Mouse (Mus musculus): Measurements from ENCODE around the gene Errfi1.
"Not testable (repeated sequence)": the region's sequence is repeated elsewhere in the genome, so short reads cannot be mapped to it uniquely, and the experiment has no call there.

The Errfi1 gene

DNA sequence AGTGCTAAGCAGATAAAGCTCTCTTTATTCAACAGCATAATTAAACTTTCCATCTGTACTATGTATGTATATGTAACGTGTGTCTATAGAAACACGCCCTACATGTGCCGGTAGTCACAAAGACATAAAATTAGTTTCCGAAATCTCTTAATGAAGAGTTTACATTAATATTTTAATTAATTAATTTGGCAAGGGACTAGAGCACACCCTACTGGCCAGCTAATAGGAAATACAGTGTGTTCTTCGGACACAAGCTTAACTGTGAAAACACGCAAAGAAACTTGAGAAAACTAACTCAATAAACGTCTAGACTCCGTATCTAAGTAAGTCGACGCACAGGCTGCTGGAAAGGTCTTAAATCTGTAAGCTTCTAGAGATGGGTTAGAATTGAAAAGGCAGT lies 3.8 kb upstream of the Errfi1 start:
- no peak for DNase-seq (ENCODE audit: low spot score in 2 of 2)

DNA sequence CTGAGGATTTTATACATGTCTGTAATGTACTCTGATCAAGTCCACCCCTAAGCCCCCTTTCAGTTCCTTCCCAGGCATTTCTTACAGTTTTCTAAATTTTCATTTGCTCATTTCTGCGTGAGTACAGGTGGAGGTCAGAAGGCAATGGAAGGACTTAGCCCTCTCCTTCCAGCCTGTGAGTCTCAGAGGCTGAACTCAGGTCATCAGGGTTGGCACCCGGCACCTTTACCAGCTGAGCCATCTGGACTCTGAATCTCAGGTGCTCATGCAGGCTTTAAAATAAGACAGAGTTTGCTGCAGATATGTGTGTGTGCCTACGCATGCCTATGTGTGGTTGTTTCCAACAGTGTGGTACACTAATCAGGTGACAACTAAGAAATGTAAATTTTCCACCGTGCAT lies 2.8 kb upstream of the Errfi1 start:
- no peak for DNase-seq (ENCODE audit: low spot score in 2 of 2)

DNA sequence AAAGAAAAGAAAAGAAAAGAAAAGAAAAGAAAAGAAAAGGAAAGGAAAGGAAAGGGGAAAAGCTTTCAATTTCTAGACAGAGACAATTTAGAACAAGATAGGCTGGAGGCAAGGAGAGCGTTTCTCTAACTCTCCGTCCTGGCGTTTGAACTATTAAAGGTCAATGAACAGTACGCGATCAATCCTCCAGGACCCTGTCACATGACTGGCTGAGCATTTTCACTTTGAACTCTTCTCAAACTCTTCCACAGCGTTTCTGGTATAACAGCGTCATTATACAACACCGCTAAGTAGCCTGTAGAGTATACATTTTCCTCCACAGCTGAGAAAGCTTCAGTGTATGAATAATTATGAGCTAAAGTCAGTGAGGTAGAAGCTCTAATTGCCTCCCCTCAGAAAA lies 1.7 kb upstream of the Errfi1 start:
- DNase-seq (ENCODE audit: low spot score in 2 of 2), result no peak

DNA sequence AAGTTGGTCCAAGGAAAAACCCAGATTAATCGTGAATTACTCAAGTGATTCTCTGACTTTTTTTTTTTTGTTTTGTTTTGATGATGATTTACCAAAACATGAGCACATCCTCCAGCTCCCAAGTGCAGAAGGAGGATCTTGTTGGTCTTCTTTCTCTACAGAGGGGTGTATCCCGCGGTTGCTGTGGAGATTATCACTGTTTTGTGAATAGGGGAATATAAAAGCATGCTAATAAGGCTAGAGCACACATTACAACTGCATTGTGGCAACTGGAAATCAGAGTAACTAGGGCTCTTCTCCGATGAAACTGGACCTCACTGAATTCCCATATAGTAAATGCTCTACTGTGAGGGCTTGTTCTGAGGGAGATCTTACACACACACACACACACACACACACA lies 1.2 kb upstream of the Errfi1 start:
- no peak for DNase-seq (ENCODE audit: low spot score in 2 of 2)

DNA sequence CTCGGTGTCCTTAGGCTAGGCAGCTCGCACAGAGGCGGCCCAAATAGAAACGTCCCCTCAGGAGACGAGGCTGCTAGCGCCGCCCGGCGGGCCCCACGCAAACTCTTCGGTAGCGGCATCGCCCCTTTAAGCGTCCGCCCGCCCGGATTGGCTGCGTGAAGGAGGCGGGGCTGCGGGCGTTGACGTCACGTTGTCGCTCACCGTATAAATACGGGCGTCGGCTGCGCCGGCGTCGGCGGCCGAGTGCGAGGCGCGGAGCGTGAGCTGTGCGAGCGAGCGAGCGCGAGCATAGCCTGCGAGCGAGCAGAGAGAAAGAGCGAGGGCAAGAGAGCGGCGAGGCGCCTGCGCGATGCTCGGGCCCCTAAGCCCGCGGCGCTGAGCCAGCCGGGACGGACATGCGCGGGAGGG lies 1.1 kb downstream of the Errfi1 start:
- peak; percentile 84 to 89 for DNase-seq (ENCODE audit: low spot score in 2 of 2)

DNA sequence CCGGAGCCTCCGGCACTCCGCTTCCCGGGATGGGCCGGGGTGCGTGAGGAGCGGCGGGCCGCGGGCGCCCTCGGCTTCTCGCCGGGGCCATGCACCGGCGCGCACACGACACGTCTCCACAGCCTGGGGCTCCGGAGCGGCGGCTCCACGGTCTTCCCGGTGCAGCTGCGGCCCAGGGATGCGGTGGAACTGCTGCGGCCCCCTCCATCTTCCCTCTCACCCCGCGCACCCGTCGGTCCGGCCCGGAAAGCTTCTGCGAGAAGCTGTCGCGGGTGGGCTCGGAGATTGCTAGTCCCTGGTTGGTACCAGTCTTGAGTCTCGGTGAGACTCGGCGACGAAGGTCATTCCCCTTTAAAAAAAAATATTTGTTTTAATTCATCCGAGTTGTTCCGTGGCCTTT lies 1.6 kb downstream of the Errfi1 start:
- no peak for DNase-seq (ENCODE audit: low spot score in 2 of 2)

DNA sequence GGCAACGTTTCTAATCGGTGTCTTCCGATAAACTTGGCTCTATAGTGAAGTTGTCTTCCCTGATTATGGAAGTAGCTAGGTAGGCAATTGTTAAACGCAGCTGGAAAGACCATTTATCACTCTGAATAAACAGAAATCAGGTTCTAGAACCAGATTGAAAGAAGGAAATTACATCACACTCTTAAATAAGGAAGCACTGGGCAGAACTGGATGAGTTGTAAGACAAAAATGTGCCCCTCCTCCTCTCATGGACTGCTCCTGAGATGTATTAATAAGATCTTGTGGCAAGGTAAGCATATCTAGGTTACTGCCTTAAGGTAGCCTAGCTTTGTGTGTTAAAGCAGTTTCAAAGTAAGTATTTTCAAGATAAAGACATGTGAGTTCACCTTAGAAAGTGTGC lies 6.8 kb downstream of the Errfi1 start:
- no peak for DNase-seq (ENCODE audit: low spot score in 2 of 2)

DNA sequence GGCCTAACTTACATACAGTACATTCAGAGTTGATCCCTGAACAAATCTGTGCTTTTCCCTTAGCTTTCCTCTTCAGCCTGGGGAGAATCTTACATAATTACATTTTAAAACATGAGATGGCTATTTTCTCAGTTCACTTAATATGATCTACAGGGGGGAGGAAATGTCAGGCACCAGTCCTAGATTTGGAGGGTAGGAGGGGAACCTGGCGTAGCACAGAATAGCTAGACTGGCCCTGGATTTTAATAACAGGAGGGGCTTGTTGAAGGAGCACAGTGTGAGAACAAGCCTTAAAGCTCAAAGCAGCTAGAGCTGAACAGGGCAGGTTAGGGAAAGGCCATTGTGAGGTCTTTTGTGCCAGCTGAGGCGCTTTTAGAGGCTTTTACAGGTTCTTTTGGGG lies 7.4 kb downstream of the Errfi1 start:
- DNase-seq (ENCODE audit: low spot score in 2 of 2), result no peak

DNA sequence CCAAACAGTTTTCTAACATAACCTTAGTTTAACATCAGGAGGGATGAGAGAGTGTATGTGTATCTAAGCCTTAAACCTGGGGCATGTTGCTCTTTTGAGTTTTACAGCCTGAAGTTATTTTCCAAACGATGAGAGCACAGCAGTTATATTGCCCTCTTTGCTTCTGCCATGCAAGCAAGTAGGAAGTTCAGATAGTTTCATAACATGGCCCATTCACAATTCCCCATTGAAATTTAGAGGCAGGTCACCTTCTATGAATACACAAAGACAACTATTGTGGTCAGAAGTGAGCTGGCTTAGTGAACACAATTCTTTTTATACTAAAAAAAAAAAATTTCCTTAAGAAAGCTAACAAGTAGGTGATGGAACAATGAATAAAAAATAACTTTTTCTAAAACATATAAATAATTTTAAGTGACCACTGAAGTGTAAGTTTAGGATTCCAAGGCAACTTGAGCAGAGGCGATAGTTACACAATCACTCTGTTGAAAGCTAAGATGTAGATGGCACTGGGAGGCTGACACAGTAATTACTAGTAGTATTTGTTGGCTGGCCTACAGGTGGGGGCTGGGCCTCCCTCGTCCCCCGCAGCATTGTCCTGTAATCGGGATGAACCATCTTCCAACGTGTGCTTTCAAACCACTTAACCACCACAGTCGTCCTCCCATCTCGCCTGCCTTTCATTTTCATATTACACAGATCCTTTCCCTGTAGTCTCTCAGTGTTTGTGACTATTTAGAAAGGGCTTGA lies 9.1 kb downstream of the Errfi1 start:
- DNase-seq (ENCODE audit: low spot score in 2 of 2), result no peak

DNA sequence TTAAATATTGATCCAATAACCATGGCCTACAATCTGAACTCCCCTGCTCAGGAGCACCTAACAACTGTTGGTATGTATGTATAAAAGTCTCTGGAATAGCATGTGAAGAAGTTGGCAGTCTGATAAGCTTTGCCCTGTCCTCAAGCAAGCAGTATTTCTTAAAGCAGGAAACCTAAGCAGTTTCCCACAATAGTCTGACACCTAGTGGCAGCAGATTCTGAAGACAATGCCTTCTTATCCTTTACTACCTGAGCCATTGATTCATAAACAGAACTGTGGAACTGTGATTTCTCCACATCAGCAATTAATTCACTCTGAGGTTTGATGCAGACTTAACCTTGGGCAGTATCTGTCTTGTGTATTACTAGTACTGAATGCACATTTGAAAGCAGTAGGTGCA lies 11.7 kb downstream of the Errfi1 start:
- no peak for DNase-seq (ENCODE audit: low spot score in 2 of 2)

DNA sequence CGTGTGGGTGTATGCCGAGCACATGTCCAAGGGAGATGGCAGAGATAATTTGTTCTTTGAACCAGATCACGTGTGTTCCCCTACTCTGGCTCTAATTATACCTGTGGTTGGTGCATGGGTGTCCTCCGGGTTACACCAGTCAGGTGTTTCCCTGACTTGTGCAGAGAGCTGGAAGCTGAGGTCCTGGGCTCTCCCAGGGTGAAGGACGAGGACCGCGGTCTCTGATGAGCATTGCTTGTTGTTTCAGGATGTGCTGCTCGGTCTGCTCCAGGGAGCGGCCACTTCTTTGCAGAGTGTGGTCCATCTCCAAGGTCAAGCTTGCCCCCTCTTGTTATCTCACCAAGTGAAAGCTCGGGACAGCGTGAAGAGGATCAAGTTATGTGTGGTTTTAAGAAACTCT lies 12.3 kb downstream of the Errfi1 start:
- no peak for DNase-seq (ENCODE audit: low spot score in 2 of 2)

DNA sequence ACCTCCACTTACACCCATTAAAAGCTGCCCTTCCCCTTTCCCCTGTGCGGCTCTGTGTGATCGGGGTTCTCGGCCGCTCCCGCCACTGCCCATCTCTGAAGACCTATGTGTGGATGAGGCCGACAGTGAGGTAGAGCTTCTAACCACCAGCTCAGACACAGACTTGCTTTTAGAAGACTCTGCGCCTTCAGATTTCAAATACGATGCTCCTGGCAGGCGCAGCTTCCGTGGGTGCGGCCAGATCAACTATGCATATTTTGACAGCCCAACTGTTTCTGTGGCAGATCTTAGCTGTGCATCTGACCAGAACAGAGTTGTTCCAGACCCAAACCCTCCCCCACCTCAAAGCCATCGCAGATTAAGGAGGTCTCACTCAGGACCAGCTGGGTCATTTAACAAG lies 12.8 kb downstream of the Errfi1 start:
- DNase-seq (ENCODE audit: low spot score in 2 of 2), result no peak

DNA sequence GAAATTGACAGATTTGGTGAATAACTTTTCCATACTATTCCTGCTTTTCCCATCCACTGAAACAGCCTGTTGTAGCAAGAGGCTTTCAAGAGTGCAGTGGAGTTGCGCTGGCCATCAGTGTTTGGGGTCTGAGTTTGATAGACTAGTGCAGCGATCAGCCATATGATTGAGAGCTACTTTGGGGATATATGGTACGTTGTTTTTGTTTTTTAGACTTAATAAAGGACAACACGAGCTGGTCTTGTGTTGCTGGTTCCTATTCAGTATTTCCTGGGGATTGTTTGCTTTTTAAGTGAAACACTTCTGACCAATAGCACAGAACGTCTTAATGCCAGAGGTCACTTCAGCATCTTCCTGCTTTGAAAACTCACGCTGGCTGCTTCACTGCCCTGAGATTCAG lies 14.4 kb downstream of the Errfi1 start:
- DNase-seq (ENCODE audit: low spot score in 2 of 2), result no peak

DNA sequence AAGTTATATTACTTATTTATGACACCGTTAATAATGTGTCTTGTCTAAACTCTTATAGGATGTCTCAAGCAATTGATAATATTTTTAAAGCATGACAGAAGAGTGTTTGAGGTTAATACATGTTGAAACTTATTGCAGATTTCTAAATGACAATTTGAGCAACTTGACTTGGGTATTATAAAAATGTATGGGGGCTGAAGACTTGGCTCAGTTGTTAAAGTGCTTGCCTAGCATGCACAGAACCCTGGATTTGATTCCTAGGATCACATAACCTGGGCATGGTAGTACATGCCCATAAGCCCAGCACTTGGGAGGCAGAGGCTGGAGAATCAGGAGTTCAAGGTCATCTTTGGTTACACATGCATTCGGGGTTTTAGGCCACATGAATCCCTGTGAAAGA lies 15.1 kb downstream of the Errfi1 start:
- no peak for DNase-seq (ENCODE audit: low spot score in 2 of 2)

DNA sequence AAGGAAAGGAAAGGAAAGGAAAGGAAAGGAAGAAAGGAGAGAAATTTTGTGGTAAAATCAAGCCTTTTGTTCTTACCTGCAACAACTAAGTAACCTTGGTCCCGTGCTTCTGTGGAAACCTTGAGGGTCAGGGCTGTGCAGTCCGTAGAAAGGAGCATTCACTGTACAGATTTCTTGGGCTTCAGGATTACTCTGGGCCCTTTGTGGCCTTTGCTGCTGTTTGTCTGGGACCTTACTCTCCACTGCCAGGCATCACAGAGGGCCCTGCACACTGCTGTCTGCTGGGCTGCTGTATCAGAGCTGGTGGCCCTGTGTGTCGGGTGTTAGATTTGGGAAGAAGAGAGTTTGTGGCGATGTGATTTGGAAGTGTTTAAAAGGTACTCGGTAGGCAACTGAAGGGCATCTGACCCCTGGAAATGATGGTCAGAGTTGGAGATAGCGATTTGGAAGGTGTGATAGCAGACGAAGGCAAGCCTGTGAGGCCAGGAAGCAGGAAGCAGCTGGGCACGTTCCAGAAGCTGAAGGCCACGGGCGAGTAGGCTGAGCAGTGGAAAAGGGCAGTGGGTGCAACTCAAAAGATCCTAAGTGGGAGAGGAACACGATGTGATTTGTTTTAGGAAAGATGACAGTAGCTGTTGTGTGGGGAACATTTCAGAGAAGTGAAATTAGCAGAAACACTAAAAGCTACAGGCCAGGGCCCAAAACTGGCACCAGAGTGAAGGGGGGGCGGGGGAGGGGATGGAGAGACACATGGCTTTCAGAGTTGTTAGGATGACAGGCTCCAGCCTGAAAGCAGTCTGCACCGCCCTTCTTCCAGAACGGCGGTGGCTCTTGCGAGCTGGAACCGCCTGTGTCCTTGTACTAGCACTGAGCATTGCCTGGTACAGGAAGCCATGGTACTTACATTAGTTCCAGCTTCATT lies 15.8 kb downstream of the Errfi1 start:
- no peak for DNase-seq (ENCODE audit: low spot score in 2 of 2)

DNA sequence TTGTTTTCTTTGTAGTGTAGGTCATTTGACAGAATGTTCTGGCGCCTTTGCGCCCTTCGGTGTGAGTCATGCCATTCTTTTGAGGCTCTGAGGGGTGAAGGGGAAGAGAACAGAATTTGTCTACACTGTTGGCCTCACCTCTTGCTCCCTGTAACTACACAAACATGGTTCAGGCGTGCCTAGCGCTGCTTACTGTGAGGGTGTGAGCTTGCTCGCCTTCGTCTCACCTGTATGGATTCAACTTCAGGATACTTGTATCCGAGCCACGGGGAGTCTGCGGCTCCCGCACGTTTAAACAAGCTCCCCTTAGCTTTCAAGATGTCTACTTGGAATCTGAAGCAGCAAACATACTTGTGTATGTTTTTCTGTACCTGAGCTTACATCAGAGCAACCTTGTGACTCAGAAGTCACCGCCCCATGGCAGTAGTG lies 17.3 kb downstream of the Errfi1 start:
- no peak for DNase-seq (ENCODE audit: low spot score in 2 of 2)

DNA sequence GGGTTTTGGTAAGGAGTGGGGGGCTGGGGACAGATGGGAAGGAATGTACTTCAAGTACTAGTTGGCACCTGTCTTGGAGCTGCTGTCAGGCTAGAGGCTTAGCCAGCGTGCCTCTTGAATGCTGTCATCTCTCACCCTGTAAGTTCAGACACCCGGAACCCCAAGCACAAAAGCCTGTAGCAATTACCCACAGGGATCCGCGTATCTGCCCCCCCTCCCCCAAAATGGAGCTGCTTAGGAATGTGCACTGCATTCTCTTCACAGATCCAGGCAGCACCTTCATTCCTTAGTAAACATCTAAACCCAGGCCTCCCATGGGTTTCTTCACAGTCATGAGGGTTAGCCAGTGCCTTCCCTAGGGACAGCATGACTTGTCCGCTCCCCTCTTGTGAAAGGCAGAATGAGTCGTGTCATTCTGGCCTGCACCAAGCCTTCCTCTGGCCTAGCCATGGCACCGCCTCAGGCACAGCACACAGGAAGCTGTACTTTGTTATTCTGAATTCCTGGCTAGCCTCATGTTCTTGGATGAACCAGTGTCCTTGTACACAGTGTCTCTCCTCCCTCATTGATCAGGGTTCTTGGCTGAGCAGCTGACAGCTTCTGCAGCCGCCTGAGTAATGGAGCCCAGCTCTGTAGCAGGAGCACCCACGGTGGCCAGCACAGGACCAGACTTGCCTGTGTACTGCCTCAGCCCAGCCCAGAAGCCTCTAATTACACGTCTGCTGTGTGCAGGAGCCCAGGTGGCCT lies 17.8 kb downstream of the Errfi1 start:
- DNase-seq (ENCODE audit: low spot score in 2 of 2), result no peak

DNA sequence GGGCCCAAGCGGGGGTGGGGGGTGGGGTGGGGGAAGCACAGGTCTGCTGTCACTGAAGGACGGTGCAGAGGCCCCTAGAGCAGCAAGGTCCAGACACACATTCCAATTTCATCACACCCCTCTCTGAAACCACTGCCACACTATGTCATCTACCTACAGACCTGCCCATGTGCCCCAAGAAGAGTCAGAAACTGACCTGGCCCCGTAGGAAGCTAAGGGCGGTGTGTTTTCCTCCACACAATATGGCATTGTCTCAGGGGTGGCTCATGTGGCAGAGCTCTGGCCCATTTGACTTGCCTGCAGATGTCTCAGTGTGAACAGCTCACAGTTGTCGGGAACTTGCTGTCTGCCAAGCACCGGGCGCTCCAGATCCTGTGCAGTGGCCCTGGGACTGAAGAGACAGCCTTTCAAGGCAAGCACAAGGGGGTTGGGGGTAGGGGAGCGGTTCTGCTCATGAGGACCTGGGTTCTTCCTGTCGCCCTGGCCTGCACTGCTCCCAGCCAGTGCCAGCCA lies 18.5 kb downstream of the Errfi1 start:
- no peak for DNase-seq (ENCODE audit: low spot score in 2 of 2)

DNA sequence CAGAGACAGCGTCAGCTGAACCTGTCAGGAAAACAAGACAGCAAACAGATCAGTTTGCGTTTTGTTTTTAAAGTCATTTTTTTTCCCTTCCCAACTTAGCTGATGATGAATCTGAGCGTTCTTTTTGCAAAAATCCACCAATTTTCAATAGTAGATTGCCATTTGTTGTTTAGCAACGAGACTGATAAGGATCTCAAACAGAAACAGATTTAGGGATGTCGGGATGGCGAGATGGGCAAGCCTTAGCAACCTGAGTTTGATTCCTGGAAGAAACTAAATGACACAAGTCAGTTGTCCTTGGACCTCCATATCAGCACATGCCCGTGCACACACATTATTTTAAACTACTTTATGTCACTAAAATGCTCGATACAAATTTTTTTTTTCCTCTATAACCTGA lies 19.0 kb downstream of the Errfi1 start:
- DNase-seq (ENCODE audit: low spot score in 2 of 2), result no peak

DNA sequence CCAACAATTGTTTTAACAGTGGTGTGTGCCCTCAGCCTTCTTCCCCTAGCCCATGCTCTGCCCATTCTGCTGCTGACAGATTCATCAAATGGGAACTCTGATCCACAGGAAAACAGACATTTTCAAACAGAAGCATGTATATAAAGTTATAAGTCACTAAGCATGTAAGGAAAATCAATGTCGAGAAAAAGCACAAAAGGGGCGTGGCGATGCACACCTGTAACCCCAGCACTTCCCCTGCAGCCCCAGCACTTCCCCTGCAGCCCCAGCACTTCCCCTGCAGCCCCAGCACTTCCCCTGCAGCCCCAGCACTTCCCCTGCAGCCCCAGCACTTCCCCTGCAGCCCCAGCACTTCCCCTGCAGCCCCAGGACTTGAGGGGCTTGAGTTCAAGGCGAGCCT lies 20.7 kb downstream of the Errfi1 start:
- DNase-seq (ENCODE audit: low spot score in 2 of 2), result not testable (repeated sequence)

DNA sequence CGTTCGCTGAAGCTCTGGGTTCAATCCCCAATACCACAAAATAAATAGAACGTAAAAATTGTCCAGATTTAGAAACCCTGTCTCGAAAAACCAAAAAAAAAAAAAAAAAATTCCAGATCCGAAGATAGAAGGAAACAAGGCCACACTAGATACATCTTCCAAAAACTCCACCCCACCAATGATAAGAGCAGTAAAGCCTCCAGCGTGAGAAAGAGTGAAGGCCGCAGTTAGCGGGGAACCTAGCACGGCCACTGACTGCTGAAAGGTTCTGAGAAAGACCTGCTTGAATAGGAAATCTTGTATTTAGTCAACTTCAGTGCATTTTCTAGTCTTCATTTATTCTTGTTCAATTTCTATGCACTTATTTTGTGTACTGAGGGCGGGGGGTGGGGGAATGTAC lies 21.7 kb downstream of the Errfi1 start:
- DNase-seq (ENCODE audit: low spot score in 2 of 2), result no peak

DNA sequence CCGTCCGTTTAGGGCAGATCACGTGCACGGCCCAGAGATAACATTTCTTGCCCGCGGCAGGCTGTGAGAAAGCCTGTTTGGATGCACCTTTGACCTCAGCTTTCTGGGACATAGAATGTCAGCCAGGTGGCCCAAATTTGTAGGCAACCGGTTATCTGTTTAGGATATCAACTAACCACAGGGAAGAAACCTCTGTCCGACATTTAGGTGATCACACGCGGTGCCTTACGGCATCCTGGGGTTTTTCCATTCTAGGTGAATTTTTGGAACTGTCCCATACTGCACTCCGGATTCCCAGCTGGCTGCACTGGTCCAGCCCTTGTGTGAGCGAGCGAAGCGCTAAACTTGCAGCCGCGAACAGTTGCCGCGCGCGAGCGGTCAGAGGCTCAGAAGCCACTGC lies 25.9 kb downstream of the Errfi1 start:
- DNase-seq (ENCODE audit: low spot score in 2 of 2), result no peak

All from spleen, postnatal 14 days (tissue).